Mouse (Mus musculus) neural tube, embryonic 11.5 days (tissue): Measurements from ENCODE around the gene Ccl17. TPM values are rescaled to one million over a fixed set of nuclear protein-coding genes. Genes with fewer than 3 reads are reported as not detected.
A peak's percentile ranks its signal among the peaks of the same experiment; 100 is the strongest.
"Not testable (repeated sequence)": the region's sequence is repeated elsewhere in the genome, so short reads cannot be mapped to it uniquely, and the experiment has no call there.

Experiments
- ATAC-seq: fragments of 200-750 bp; cut with Nextera tagmentation; 2 replicates; pipeline ENCODE4 v1.8.0; 2017; ENCODE audit warnings: moderate number of reproducible peaks, mild to moderate bottlenecking, moderate TSS enrichment, moderate library complexity; ENCODE audit not compliant: insufficient read depth, low FRiP score, low TSS enrichment
- DNase-seq: peaks from one replicate; pipeline ENCODE4 v3.0.0-alpha.2; 2015; ENCODE audit warnings: low spot score
- H3K27ac ChIP-seq: fragments of 300-500 bp; sonication (generic); 2 replicates; pipeline ENCODE4 v1.5.1; 2014; ENCODE audit warnings: low read depth, mild to moderate bottlenecking, low read length
- H3K27me3 ChIP-seq: fragments of 300-500 bp; sonication (generic); 2 replicates; pipeline ENCODE4 v1.6.1; 2014; ENCODE audit warnings: mild to moderate bottlenecking, low read length, mixed read lengths; ENCODE audit not compliant: control insufficient read depth, insufficient read depth
- H3K36me3 ChIP-seq: fragments of 300-500 bp; sonication (generic); 2 replicates; pipeline ENCODE4 v1.6.1; 2014; ENCODE audit warnings: mild to moderate bottlenecking, low read length, moderate library complexity, mixed read lengths; ENCODE audit not compliant: control insufficient read depth, insufficient read depth
- H3K4me1 ChIP-seq: fragments of 300-500 bp; sonication (generic); 2 replicates; pipeline ENCODE4 v1.6.1; 2014; ENCODE audit warnings: low read length, mixed read lengths; ENCODE audit not compliant: control insufficient read depth, insufficient read depth
- H3K4me2 ChIP-seq: fragments of 300-500 bp; sonication (generic); 2 replicates; pipeline ENCODE4 v1.6.1; 2014; ENCODE audit warnings: low read depth, mild to moderate bottlenecking, moderate library complexity
- H3K4me3 ChIP-seq: fragments of 300-500 bp; sonication (generic); 2 replicates; pipeline ENCODE4 v1.5.1; 2014; ENCODE audit warnings: low read depth, low read length
- H3K9ac ChIP-seq: fragments of 300-500 bp; sonication (generic); 2 replicates; pipeline ENCODE4 v1.6.1; 2014; ENCODE audit warnings: mild to moderate bottlenecking, low read length
- H3K9me3 ChIP-seq: fragments of 300-500 bp; sonication (generic); 2 replicates; pipeline ENCODE4 v1.6.1; 2016; ENCODE audit warnings: low read length; ENCODE audit not compliant: control insufficient read depth
- WGBS: fragments of 180-500 bp; shearing (Covaris S2); extraction: QIAGEN DNeasy Blood & Tissue Kit; methylation state at CpG from one replicate; pipeline ENCODE4 v1.1.7; 2014; 5-methylcytosine and 5-hydroxymethylcytosine counted together
- polyA plus RNA-seq: library from polyadenylated mRNA; unstranded; fragments of >200 nt; fragmentation: Nextera tagmentation; extraction: Ambion mirVana; gene quantifications from 2 replicates; pipeline ENCODE4 v1.2.1, GENCODE M21; 2014

Gene Ccl17
- polyA plus RNA-seq, 1 experiment from 2014 or later: not detected

DNA sequence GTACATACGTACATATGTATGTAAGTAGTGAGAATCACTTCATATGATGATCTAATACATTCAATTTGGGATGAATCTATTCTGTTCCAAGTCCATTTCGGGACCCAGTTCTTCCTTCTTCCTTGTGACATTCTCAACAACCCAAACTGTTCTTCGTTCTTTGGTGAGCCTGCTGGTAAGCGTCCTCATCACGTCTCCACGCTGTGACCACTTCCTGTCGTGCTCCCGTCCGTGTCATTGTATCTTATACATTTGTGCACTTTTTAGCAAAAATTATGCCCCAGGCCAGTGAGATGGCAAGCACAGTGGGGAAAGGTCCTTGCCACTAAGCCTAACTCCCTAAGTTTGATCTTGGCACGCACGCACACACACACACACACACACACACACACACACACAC, 7.7 kb downstream of the Ccl17 start:
- Histone ChIP-seq H3K27ac (no peak overlapping the region), H3K9ac (no peak overlapping the region), H3K27me3 (no peaks in the 10 kb centered on the region), H3K9me3 (no peaks in the 10 kb centered on the region), H3K4me2 (no peak overlapping the region), H3K36me3 (no peaks in the 10 kb centered on the region), H3K4me3 (no peak overlapping the region), H3K4me1 (no peaks in the 10 kb centered on the region)
- WGBS: 94% methylated on average over 11 of the region's 11 CpGs
- ATAC-seq (no peak), DNase-seq (no peak)

DNA sequence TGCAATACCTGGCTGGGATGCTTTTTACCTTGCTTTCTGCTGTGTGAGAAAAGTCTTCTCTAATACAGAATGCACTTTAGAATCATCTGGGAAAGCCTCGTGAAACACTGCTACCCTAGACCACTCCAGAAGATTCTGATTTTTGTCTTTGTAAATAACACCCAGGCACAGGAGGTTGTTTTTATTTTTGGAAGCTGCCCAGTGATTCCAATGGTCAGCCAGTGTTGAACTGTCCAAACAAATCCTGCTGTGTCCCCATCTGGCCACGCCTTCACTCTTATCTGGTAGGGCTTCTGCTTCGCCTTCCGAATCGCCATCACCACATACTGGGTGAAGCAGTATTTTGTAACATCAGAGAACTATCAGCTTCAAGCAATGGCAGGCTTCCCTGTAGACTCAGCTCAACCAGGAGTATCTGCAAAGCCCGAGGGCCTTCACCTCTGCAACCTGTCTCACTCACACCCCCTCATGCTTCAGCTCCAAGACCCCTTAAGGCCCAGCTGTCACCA, 9.5 kb downstream of the Ccl17 start:
- H3K36me3 ChIP-seq: no peaks in the 10 kb centered on the region
- no peak overlapping the region for H3K9ac ChIP-seq
- H3K4me2 ChIP-seq: no peak overlapping the region
- H3K27ac ChIP-seq: no peak overlapping the region
- no peaks in the 10 kb centered on the region for H3K9me3 ChIP-seq
- H3K4me3 ChIP-seq: no peak overlapping the region
- no peaks in the 10 kb centered on the region for H3K4me1 ChIP-seq
- H3K27me3 ChIP-seq: no peaks in the 10 kb centered on the region
- 78% methylated on average over 6 of the region's 6 CpGs for WGBS
- DNase-seq (no peak), ATAC-seq (no peak)

DNA sequence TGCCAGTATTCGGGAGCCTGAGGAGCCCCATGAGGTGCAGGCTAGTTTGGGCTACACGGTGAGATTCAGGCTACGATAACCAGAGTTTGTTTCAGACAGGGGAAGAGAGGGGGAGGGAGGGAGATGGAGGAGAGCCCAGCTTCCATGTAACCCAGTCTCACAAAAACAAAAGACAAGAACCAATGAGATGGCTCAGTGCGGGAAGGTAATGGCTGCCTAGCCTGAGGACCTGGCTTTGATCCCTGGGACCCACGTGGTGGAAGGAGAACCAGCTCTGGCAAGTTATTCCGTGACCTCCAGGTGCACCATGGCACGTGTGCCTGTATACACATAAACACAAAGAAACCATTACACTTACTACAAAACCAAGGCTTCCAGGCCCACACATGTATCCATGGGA, 10.3 kb downstream of the Ccl17 start:
- Histone ChIP-seq H3K4me2 (no peak overlapping the region), H3K4me3 (no peak overlapping the region), H3K9ac (no peak overlapping the region), H3K27me3 (no peaks in the 10 kb centered on the region), H3K27ac (no peak overlapping the region), H3K9me3 (no peaks in the 10 kb centered on the region), H3K4me1 (no peaks in the 10 kb centered on the region), H3K36me3 (no peaks in the 10 kb centered on the region)
- 85% methylated on average over 7 of the region's 7 CpGs for WGBS
- no peak for DNase-seq
- ATAC-seq: no peak

DNA sequence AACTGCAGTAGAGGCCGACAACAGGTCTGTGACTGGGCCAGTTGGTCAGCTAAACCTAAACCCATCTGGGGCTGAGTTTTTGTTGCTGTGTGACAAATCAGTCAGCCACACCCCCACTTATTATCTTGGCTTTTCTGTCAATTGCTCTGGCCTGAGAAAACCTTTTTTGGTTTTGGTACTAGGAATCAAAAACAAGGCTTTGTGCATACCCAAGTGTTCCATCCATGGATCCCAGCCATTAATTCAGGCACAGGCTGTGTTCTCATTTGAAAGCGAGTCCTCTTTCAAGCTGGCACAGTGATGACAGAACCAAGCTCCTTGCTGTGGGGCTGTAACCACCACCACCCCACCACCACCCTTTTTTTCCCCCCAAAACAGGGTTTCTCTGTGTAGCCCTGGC, 11.1 kb downstream of the Ccl17 start:
- ATAC-seq (no peak), DNase-seq (no peak)
- WGBS: 84% methylated on average over 2 of the region's 2 CpGs
- Histone ChIP-seq H3K4me2 (no peak overlapping the region), H3K27me3 (no peaks in the 10 kb centered on the region), H3K27ac (no peak overlapping the region), H3K4me1 (no peaks in the 10 kb centered on the region), H3K36me3 (no peaks in the 10 kb centered on the region), H3K9ac (no peak overlapping the region), H3K4me3 (no peak overlapping the region), H3K9me3 (no peaks in the 10 kb centered on the region)

DNA sequence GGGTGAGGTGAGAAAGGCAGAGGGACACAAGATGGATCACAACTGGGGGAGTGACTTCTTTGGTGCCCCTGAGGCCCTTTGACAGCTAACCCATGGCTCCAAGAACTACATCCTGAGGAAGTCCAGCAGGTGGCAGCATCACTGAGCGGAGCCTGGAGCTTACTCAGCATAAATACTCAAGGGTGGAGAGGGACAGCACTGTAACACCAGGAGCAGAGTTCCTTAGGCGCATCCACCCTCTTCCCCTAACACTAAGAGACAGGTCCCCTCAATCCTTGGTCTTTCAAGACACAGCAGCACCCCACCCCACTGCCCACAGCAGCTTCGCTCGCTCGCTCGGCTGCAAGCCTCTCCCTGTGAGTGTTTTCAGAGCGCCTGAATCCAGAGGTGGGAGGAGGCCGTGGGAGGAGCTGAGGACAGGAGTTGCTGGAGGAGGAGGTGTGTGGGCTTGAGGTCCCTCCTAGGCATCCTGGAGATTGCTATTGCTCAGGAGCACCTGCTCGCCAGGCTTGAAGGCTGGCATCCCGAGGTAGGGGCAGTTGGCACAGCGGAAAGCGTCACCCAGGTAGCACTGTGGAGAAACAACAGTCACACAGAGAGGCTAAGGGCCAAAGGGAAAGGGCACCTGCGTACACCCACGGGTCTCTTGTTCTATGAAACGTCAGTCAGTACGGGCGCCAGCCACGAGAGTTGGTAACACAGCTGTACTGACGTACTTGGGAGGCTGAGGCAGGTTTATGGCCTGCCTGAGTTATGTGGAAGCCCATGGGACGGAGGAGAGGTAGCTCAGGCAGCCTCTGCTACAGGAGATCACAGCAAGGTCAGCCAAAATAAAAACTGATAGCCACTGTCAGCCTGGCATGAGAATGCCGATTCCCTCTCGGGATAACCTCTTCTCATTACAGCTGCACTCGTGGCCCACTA, 12.6 kb downstream of the Ccl17 start:
- no peak for ATAC-seq
- no peaks in the 10 kb centered on the region for H3K27me3 ChIP-seq
- peak; percentile 55 for DNase-seq
- H3K4me1 ChIP-seq: no peaks in the 10 kb centered on the region
- WGBS: 79% methylated on average over 23 of the region's 23 CpGs
- H3K9me3 ChIP-seq: no peaks in the 10 kb centered on the region
- 0 out of 2 replicates have a peak, but pooled peaks cover 2% of the 10 kb centered on the region for H3K36me3 ChIP-seq
- no peak overlapping the region for H3K9ac ChIP-seq
- no peak overlapping the region for H3K4me2 ChIP-seq
- no peak overlapping the region for H3K27ac ChIP-seq
- H3K4me3 ChIP-seq: no peak overlapping the region

DNA sequence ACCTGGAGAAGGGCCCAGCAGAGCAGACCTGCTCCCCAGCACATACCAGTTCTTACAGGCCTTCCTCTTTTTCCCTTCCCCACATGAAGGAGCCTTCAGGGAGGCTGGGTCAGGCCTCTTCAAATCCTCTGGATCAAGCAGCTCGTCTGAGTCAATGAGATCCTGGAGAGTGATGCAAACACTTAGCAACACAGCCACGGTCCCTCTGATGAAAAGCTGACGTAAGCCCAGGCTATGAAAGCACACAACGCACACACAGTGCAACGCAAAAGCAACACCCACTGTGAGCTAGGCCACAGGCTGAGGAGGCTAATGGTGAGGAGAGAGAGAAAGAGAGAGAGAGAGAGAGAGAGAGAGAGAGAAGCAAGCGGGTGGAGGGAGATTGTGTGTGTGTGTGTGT, 14.9 kb downstream of the Ccl17 start:
- peaks cover 5% of the 10 kb centered on the region for H3K36me3 ChIP-seq

DNA sequence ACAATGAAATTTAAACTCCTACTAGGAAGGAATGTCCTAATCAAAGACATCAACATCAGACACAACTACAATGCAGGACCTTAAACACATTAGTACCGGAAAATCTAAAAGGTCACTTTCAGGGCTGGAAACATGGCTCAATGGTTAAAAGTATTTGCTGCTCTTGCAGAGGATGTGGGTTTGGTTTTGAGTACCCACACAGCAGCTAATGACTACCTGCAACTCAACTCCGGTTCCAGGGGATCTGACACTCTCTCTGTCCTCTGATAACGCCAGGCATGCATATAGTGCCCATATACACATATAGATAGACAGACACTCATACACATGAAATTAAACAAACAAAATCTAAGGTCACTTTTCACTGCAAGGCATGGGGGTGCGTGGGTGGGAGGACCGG, 16.0 kb downstream of the Ccl17 start:
- Histone ChIP-seq H3K27ac (no peak overlapping the region), H3K36me3 (peaks cover 8% of the 10 kb centered on the region), H3K9me3 (no peaks in the 10 kb centered on the region), H3K27me3 (no peaks in the 10 kb centered on the region), H3K4me2 (no peak overlapping the region), H3K4me1 (no peaks in the 10 kb centered on the region), H3K4me3 (no peak overlapping the region), H3K9ac (no peak overlapping the region)
- DNase-seq: no peak
- ATAC-seq: no peak
- WGBS: 95% methylated on average over 5 of the region's 5 CpGs

More for the DNA sequence above, 14.9 kb downstream of the Ccl17 start:
- H3K4me3 ChIP-seq: no peak overlapping the region
- DNase-seq (no peak), ATAC-seq (no peak)
- no peaks in the 10 kb centered on the region for H3K27me3 ChIP-seq
- no peak overlapping the region for H3K9ac ChIP-seq
- no peaks in the 10 kb centered on the region for H3K9me3 ChIP-seq
- no peak overlapping the region for H3K27ac ChIP-seq
- H3K4me2 ChIP-seq: no peak overlapping the region
- H3K4me1 ChIP-seq: no peaks in the 10 kb centered on the region
- WGBS: 91% methylated on average over 6 of the region's 6 CpGs

DNA sequence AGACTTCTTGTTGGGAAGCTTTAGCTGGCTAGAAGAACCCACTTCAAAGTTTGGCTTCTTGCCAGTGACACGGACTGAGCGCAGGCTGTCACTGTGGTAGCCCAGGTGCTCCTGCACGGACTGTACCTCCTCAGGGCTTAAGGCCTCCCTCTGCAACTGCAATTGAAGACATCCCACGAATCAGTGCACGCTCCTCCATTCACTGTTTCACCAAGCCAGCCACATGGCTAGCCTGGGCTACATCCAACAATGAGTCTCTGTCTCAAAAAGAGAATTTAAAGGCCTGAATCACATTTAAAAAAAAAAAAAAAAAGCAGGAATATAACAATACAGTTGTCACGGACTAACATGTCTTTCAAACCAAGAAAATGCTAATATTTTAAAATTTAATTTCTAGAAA, 18.0 kb downstream of the Ccl17 start:
- H3K4me1 ChIP-seq: no peaks in the 10 kb centered on the region
- no peaks in the 10 kb centered on the region for H3K9me3 ChIP-seq
- no peak overlapping the region for H3K27ac ChIP-seq
- H3K27me3 ChIP-seq: no peaks in the 10 kb centered on the region
- ATAC-seq (no peak), DNase-seq (no peak)
- H3K4me3 ChIP-seq: no peak overlapping the region
- no peak overlapping the region for H3K9ac ChIP-seq
- 91% methylated on average over 6 of the region's 6 CpGs for WGBS
- peaks cover 13% of the 10 kb centered on the region for H3K36me3 ChIP-seq
- no peak overlapping the region for H3K4me2 ChIP-seq

DNA sequence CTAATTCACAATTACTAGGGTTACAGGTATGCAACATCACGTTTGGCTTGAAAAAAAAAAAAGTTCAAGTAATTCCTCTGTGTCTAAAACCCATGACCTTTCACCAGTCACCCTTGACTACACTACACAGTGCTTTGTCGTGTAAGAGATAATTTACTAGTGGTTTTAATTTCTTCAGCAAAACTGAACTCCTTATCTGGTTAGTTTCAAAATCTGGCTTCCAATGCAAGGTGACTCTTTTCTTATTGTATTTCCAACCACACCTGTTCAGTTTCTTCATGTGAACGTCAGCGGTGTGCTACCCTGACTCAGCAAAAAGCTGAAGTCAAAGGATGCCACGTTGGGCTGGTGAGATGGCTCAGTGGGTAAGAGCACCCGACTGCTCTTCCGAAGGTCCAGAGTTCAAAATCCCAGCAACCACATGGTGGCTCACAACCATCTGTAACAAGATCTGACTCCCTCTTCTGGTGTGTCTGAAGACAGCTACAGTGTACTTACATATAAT, 23.7 kb downstream of the Ccl17 start:
- not testable (repeated sequence) for H3K36me3 ChIP-seq

More for the DNA sequence above, 23.7 kb downstream of the Ccl17 start:
- not testable (repeated sequence) for H3K4me3 ChIP-seq, H3K27ac ChIP-seq, H3K9ac ChIP-seq, H3K9me3 ChIP-seq, H3K27me3 ChIP-seq, H3K4me2 ChIP-seq, ATAC-seq, DNase-seq
- 78% methylated on average over 7 of the region's 7 CpGs for WGBS
- H3K4me1 ChIP-seq: peaks cover 12% of the 10 kb centered on the region
